Mouse (Mus musculus): ENCODE measurements around the gene Gopc. TPM values are rescaled to one million over a fixed set of nuclear protein-coding genes. Genes with fewer than 3 reads are reported as not detected.
A peak's percentile ranks its signal among the peaks of the same experiment; 100 is the strongest.
"Not testable (repeated sequence)": the region's sequence is repeated elsewhere in the genome, so short reads cannot be mapped to it uniquely, and the experiment has no call there.

Gopc gene
- total RNA-seq, 2 experiments from 2014 or later = 47.1 to 49.4 TPM

DNA sequence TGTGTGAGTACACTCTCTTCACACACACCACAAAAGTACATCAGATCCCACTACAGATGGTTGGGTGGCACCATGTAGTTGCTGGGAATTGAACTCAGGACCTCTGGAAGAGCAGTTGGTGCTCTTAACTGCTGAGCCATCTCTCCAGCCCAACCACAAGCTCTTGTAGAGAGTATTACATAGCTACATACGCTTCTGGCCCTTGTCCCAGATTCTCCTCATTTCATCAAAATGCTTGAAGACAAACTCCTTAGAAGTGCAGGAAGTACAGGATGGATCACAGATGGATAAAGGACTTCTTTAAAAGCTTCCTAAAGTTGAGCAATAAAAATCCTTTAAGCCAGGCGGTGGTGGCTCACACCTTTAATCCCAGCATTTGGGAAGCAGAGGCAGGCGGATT, 60.0 kb downstream of the Gopc start:
- intact Hi-C loops (cut with DNase I) = no loop called here
- DNase-seq (ENCODE audit: low spot score in 2 of 2) = peak in 1 of 2 experiments; percentile 40

DNA sequence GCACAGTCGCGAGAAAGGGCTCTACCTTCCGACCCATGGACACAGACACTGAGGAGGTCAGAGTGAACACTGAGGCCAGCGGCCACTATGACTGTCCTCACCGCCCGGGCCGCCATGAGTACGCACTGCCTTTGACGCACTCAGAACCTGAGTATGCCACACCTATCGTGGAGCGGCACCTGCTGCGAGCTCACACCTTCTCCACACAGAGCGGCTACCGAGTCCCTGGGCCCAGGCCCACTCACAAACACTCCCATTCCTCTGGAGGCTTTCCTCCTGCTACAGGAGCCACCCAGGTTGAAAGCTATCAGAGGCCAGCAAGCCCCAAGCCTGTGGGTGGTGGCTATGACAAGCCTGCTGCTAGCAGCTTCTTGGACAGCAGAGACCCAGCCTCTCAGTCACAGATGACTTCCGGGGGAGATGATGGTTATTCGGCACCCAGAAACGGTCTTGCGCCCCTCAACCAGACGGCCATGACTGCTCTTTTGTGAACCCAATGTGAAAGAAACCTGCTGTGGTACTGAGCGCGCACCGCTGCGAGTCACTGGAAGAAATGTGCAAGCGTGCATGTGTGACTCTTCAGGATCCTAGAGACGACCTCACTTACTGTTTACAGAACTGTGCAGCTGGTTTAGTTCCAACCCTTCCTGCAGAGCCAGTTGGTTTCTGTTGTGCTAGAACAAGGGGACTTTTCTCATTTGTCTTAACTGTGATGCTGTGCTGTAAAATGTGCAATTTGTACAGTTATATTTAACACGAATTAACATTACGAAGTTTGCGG, 62.2 kb downstream of the Gopc start:
- intact Hi-C loops (cut with DNase I) = no loop called here
- no peak for DNase-seq (ENCODE audit: low spot score in 2 of 2)

- no peak for DNase-seq (ENCODE audit: low spot score in 2 of 2)
- intact Hi-C loops (cut with DNase I) = no loop called here
Observed at GRCm38 (mm10) chr10:52309196-52309595, 72.7 kb downstream of the Gopc start.

GRCm38 (mm10) chr10:52304574-52304973, 77.3 kb downstream of the Gopc start:
- intact Hi-C loops (cut with DNase I) = no loop called here
- DNase-seq (ENCODE audit: low spot score in 2 of 2) = no peak

- intact Hi-C loops (cut with DNase I) = no loop called here
- DNase-seq (ENCODE audit: low spot score in 2 of 2) = no peak
Observed at GRCm38 (mm10) chr10:52302271-52302670, 79.7 kb downstream of the Gopc start.

DNA sequence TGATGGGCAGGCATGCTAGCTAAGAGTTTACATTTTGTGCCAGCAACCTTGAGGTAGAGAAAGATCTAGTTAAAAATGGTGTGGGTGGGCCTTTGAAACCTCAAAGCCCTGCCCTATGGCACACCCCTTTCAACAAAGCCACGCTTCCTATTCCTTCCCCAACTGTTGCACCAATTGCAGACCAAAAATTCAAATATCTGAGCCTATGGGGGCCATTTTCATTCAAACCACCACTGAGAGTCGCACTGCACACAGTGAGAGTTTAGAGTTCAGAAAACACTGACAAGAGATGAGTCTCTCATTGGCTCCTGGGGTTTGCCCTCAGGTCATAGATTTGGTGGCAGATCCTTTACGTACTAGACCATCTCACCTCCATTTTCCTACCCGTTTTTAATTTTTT, 80.2 kb downstream of the Gopc start:
- intact Hi-C loops (cut with DNase I) = no loop called here
- no peak for DNase-seq (ENCODE audit: low spot score in 2 of 2)

GRCm38 (mm10) chr10:52298568-52298967, 83.4 kb downstream of the Gopc start:
- DNase-seq (ENCODE audit: low spot score in 2 of 2); intact Hi-C loops (cut with DNase I): not testable (repeated sequence)

GRCm38 (mm10) chr10:52295934-52296333, 86.0 kb downstream of the Gopc start:
- intact Hi-C loops (cut with DNase I) = no loop called here
- no peak for DNase-seq (ENCODE audit: low spot score in 2 of 2)

DNA sequence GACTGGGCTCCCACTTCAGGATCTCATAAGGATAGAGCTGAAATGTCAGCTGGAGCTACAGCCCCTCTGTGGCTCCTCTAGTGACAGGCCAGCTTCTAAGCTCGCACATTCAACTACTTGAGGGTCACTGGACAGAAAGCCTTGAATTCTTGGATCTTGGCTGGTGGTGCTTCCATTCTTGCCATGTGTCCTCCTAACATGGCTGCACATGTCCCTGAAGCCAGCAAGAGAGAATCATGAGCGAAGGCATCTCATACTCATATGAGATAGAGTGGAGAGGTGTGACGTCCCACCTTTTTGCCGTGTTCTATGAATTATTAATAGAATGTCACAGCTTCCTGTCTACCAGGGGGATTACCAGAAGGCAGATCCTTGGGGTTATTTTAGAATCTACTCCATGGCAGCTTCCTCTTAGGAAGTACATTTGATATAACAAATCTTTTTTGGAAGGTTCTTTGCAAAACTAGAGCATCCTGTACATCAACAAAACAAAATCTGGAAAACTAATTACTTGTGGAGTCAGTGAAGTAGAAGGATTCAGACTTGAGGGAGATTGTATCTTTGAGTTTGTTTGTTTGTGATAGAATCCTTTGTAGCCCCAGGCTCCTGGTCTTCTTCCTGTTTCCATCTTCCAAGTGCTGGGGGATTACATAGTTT, 87.9 kb downstream of the Gopc start:
- intact Hi-C loops (cut with DNase I) = no loop called here
- no peak for DNase-seq (ENCODE audit: low spot score in 2 of 2)

- DNase-seq (ENCODE audit: low spot score in 2 of 2); intact Hi-C loops (cut with DNase I): not testable (repeated sequence)
Observed at GRCm38 (mm10) chr10:52292391-52292790, 89.5 kb downstream of the Gopc start.

DNA sequence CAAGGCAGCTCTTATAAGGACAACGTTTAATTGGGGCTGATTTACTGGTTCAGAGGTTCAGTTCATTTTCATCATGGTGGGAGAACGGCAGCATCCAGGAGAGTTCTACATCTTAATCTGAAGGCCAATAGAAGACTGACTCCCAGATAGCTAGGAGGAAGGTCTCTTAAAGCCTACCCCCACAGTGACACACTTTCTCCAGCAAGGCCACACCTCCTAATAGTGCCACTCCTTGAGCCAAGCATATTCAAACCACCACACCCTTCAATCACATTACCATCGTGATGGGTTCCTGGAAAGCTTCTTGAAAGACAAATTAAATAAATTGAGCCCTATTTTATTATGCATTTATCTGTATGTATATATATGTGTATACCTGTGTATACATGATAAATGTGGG, 92.7 kb downstream of the Gopc start:
- DNase-seq (ENCODE audit: low spot score in 2 of 2) = no peak

GRCm38 (mm10) chr10:52287852-52288533, 93.9 kb downstream of the Gopc start:
- intact Hi-C loops (cut with DNase I) = no loop called here
- no peak for DNase-seq (ENCODE audit: low spot score in 2 of 2)

More for the DNA sequence above, 92.7 kb downstream of the Gopc start:
- intact Hi-C loops (cut with DNase I) = no loop called here

Other genes starting within 250 kb of the Gopc start
- gene Ros1, start 186.9 kb downstream of the Gopc start, total RNA-seq (2021) = not detected
- 1 to 10 TPM; 5.5 to 6.5 TPM for gene Dcbld1, start 148.5 kb downstream of the Gopc start, total RNA-seq (2021)
- not detected for gene Gm26741, start 23.4 kb downstream of the Gopc start, total RNA-seq (2021)
- gene Nepn, start 6.8 kb upstream of the Gopc start, total RNA-seq (2021) = not detected
- 10 to 100 TPM; 64.6 to 65.6 TPM for gene Nus1, start 35.4 kb upstream of the Gopc start, total RNA-seq (2021)

Data from left cerebral cortex, postnatal 25 days (tissue).